Mouse (Mus musculus): ENCODE results near the gene Megf11.

- TF ChIP-seq CTCF (IDR thresholded peaks at IDR 0.05; ENCODE audit: borderline replicate concordance, insufficient read depth, low read length) (no peak), POLR2A (IDR thresholded peaks at IDR 0.05; ENCODE audit: low read depth, low read length) (no peak)
Measured at GRCm38 (mm10) chr9:64494647-64495046, 109.2 kb downstream of the Megf11 start.
